Mouse (Mus musculus) brain, embryonic 14.5 days (tissue): Measurements from ENCODE around the gene Hist1h2bp.

Experiments used
- CTCF ChIP-seq: fragments of 200-500 bp; IDR thresholded peaks from 2 replicates; pipeline ENCODE4 v1.5.1; 2012; ENCODE audit warnings: inconsistent platforms, mild to moderate bottlenecking, moderate library complexity, borderline replicate concordance; ENCODE audit not compliant: insufficient read depth, insufficient read length; ENCODE audit errors: extremely low read depth
- POLR2A ChIP-seq: fragments of 200-500 bp; IDR thresholded peaks from 2 replicates; pipeline ENCODE4 v1.6.1; 2012; ENCODE audit warnings: mild to moderate bottlenecking, inconsistent platforms, borderline replicate concordance; ENCODE audit not compliant: poor library complexity, insufficient read depth, insufficient read length, severe bottlenecking; ENCODE audit errors: extremely low read depth

DNA sequence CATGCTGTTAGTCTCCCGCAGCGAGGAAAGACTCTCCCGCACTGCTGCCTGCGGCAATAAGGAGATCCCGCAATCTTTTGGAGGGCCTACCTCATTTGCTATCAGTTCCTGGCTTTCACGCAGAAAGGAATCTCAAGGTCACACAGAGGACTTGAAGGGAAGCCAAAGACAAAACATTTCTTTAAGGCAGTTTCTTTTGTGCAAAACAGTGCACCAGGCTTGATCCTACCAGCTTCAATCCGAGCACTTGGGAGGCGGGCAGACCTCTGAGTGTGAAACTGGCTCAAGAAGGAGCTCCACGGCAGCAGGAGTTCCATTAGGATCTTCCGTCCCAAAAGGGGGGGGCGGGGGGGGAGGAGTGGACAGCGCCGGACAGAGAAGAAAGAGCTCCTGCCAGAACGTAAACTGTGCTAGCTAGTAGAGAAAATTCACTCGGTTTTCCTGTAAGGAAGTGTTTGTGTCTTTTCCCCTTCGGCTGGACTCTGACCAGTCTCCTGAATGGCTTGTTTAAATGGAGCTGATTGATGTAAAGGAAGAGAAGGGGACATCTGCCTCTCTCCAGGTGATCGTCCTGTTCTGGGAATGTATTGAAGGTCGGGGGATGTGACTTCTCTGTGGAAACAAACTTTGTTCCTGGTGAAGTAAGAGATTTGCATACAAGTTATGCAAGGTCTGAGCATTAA lies 3.5 kb downstream of the Hist1h2bp start:
- TF ChIP-seq POLR2A (no peak), CTCF (no peak)
